Mouse (Mus musculus): ENCODE measurements around the gene Adam15.

GRCm38 (mm10) chr3:89300071-89300470 lies 49.7 kb downstream of the Adam15 start:
- TF ChIP-seq CTCF (IDR thresholded peaks at IDR 0.05; ENCODE audit: insufficient read depth, low read length) = no peak
- TF ChIP-seq POLR2A (IDR thresholded peaks at IDR 0.05; ENCODE audit: borderline replicate concordance, extremely low read depth, low read depth, low read length) = no peak

All from lung, adult 2 months (tissue).